Mouse (Mus musculus): Measurements from ENCODE around the gene Lypd6.
A peak's percentile ranks its signal among the peaks of the same experiment; 100 is the strongest.

Lypd6 gene

DNA sequence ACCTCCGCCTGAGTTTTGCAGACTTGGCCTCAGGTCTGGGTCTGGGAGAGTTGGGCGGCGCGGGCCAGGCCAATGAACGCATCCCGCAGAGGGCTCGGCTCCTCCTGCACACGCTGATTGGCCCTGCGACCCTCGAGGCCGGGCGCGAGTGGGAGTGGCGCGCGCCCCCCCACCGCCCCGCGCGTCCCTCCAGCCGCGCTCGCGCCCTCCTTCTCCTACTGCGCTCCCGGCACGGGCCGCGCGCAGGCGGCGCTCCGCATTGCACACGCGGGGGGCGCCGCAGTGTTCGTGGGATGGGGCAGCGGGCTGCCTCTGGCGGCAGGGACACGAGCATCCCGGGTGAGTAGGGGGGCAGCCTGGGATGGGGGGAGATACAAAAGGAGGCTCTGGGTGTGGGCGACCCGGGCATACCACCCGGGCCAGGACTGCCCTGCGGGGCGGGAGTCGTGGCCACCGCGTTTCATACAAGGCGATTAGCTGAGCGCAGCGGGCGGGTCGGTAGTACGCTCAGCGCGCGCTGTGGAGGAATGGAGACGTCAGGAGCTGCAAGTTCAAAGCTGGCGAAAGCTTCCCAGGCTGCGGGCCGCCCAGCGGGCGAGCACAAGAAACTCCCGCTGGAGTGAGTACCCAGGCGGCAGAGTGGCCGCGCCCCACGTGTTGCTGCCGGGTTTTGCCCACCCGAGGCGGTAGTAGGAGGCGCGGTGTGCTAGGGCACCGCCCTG lies at the start of gene Lypd6:
Gene Lypd6, plus strand, starts transcription at position 184 of the 722 bp plus-strand sequence.
- peak; percentile 21 for DNase-seq (ENCODE audit: low read depth, low spot score)

DNA sequence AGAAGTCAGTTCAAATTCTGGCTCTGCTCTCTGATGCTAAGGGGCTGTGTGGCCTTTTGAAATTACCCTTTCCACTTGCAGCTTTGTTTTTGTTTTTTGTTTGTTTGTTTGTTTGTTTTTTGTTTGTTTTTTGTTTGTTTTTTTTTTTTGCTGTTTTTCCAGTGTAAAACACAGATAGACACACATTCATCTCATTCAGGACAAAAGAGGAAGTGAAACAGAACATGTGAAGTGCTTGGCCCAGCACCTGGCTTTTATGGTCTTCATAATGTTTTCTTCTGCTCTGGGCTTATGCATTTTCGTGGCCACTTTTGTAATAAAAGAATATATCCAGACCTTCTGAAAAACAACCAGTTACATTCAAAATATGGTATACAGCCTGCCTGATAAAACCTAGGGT lies 46.8 kb upstream of the Lypd6 start:
- DNase-seq (ENCODE audit: low read depth, low spot score): no peak

DNA sequence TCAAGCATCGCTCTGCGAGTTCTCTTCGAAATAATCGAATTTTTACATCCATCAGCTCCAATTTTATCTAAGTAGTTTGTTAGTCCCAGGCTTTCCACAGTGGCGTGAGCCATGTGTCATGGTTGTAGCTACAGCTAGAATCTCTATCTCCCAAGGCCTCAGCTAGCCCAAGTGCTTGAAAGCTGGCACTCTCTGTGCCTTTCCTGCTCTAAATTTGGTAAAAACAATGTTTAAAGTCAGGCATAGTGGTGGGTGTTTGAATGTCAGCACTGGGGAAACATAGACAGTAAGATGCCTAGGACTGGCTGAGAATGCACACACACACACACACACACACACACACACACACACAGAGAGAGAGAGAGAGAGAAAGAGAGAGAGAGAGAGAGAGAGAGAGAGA lies 40.7 kb upstream of the Lypd6 start:
- peak; percentile 19 for DNase-seq (ENCODE audit: low read depth, low spot score)

DNA sequence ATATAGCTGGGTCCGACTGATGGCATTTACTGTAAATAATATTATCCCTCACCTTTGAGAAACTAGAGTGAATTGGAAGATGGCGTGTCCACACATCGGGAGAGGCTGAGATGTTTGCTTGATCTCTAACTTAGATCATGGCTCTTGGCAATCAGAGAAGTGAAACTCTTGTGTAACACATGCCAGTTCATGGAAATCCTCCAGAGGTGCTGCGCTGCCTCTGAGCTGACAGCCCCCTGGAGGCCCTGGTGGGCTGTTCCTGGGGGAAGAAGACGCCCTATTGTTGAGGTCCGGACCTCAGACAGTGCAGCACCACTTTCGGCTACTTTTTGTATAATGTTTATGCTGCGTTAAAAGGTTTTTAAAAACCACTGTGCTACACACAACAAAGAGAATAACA lies 37.3 kb upstream of the Lypd6 start:
- DNase-seq (ENCODE audit: low read depth, low spot score): no peak

DNA sequence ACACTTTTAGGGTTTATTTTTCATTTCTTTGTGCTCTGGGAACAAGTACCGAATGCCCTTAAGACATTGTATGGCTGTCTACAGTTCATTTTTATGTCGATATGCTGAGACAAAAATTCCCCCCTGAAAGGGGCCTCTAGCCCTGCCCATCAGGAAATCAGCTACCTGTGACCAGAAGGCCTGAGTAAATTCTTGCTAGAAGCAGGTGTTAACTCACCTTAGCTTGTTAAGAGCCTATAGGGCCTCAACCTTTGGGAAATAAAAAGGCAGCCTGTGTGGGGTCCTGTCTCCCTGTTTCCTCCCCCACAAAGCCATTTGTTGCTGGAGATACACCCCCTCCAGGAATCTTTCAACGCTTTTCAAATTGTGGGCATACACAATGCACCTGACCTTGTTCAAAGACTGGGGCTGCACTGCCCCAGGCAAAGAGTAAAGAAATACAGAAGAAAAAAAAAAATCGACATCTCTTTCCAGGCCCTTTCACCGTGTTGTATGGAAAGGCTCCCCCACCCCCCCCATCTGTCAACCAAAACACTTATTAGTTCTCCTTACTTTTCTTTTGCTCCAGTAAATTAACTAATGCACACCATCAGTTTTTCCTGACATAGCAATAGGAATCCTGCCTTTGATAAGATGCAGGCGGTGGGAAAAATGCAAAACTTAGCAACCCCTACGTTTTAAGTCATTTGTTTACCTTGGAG lies 21.9 kb upstream of the Lypd6 start:
- no peak for DNase-seq (ENCODE audit: low read depth, low spot score)

DNA sequence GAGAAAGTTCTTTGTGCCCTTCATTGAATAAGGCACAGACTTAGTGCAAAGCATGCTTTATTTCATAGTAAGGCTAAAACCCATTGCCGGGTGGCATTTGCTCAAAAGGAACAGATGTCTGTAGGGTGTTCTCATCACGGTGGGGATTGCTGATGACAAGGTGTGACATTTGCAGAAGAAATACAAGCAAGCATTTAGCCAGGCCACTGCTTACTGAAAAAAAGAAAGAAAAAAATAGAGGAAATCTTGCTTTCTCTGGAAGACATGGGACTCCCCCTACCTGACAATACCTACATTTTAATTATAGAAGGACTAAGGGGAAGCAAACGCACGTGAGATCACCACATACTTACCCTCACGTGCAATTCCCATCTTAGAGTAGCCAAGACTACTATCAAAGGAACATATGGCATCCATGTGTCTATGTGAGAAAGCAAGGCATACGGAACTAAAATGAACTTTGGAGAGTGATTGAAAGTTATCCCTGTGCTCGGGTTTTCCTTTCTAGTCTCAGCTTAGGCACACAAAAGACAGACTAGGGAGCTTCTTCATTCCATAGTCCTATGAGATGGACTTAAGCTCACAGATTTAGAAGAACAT lies 21.3 kb upstream of the Lypd6 start:
- DNase-seq (ENCODE audit: low read depth, low spot score): peak; percentile 56

DNA sequence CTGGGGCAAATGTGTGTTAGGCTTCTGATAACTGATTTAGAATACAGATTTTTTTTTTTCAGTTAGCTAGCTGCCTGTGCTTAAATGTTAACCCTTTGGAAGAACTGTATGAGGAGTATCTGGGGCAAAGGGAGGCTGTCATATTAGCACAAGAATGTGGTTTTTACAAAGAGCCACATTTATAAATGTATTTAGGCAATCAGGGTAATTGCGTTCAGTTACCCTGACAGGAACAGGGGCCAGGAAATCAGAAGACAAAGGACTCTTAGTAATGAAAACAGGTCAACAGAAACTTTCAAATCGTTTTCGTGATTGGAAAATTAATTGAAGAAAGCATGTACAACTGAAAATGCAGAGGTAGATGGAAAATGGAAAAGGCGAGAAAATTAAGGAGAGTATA lies 20.4 kb upstream of the Lypd6 start:
- no peak for DNase-seq (ENCODE audit: low read depth, low spot score)

DNA sequence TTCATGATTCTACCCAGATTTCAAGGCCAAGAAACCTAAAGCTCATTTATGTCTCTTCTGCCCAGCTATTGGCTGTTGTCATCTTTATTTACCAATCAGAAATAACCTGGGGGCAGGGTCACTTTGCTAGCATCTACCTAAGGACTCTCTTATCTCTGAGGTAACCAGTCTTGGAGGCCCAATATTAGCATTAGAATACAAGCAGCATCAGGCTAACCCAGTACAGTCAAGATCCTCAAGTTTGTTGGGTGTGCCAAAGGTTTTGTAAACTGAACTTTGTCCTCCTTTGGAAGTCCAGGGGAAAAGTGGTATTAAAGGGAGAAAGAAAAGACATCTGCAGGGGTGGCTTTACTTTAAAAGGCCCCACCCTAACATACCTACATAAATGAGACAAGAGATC lies 17.8 kb upstream of the Lypd6 start:
- no peak for DNase-seq (ENCODE audit: low read depth, low spot score)

DNA sequence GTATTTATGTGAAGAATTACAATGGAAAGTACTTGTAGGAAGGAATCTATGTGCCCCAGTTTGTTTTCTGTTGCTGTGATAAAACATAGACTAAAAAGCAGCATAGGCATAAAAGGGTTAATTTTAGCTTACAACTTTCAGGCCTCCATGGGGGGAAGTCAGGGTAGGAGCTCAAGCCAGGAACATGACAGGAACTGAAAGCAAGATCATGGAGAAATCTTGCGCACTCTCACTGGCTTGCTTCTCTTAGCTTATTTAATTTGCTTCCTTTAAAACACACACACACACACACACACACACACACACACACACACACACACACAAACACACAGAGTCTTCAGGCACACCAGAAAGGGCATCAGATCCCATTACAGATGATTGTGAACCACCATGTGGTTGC lies 12.3 kb upstream of the Lypd6 start:
- DNase-seq (ENCODE audit: low read depth, low spot score): no peak

DNA sequence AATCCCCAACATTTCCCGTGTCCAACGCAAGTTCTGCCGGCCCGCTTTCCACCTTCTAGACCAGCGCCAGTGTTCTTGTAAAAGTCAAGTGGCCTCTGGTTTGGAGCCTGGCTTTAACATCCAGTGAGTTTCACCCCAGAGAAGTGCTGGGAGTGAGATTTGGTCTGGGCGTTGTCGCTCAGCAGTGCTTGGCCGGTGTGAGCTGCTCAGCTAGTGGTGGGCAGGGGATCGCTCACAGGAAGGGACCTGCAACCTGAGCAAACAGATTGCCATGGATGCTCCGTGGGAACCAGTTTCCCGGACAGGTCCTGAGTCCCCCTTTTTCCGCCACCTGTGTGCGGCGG lies 355 bp upstream of the Lypd6 start:
- DNase-seq (ENCODE audit: low read depth, low spot score): no peak

DNA sequence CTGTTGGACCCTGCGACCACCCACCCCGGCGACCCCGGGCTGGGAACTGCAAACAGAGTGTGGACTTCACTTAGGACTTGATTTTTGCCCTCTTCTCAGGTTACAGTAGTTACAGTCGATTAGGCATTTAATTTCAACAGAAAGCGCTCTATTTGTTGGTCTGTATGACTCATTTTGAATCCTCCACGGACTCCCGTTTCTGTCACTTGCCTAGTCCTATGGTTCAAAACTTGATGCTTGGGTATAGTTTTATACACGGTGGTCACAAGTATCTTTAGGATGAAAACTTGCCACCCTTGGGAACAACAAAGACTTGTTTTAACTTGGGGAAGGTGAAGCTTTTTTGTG lies 713 bp downstream of the Lypd6 start:
- no peak for DNase-seq (ENCODE audit: low read depth, low spot score)

DNA sequence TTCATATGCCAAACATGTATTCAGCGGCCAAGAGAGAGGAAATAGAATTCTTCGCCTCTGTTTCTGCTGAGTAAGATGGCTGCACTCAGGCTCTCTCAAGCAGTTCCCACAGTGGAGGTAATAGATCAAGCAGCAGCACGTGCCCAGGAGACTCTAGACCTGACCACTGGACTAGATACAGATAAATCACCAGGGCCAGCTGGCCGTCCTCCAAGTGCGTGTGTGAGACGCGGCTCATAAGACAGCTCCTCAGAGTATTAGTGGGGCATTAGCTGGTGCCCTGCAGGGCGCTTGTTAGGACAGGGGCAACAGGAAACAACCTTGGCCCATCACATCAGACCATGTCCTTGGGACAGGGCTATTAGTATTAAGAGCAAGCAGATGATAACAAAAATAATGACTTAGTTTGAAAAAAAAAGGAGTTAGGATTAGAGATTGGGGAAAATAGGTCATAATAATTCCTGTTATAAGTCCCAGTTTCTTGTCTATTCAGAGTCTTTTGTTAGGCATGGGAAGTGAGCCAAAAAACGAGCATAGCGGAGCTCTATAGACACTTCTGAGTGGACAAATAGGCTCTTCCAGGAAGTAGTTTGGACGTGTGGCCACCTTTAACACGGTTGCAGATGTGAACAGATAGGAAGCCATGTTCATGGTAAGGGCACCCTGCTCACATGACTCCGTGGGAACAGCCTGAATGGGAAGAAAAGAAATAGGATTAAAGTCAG lies 3.5 kb downstream of the Lypd6 start:
- no peak for DNase-seq (ENCODE audit: low read depth, low spot score)

DNA sequence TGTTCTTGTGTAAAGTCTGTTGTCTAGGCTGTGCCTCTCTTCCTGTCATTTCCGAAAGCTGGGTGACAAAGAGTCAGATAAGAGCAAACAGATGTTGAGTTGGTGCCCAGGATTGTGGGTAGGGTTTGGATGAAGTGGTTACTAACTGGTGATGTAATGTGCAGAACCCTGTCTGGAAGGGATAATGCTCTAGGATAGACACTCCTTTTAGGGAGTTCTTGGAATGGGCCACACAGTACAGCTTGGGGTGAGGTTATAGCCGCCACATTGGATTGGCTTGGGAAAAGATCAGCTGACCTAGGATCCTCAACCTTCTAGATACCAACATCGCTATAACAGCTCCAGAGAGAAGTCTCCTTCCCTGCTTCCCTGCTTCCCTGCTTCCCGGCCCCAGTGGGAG lies 5.9 kb downstream of the Lypd6 start:
- DNase-seq (ENCODE audit: low read depth, low spot score): no peak

DNA sequence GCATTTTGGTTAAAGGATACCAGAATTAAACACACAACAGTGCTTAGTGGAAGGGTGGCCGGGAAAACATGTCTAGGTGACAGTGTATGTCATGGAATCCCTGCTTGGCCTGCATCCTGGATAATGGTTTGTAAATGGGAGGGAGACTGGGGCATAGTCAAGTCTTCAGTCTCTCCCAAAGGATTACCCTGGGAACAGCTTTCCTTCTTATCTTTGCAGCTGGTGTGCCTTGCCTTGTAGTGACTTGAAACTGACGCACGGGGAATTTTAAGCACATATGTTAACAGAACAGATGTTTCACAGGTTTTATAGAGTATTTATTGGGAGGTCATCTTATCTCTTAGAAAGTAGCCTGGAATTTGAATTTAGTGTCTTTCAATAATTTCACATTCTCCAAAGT lies 18.5 kb downstream of the Lypd6 start:
- DNase-seq (ENCODE audit: low read depth, low spot score): no peak

DNA sequence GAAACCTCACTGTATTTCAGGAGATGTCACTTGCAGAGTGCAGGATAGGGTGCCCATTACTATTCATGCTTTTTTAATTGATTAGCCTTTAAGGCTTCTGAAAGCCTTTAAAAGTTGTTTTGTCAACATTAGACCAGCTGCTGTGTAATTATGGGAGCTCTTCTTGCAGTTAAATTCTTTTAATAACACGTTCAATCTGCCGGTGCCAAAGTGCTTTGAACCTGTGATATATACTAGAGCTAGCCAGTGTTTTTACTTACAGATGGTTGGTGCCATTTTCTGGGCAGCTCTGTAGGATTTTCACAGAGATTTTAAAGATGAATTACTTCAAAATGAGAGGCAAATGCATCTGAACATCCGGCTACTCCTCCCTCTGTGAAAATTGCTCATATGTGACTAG lies 21.5 kb downstream of the Lypd6 start:
- DNase-seq (ENCODE audit: low read depth, low spot score): no peak

DNA sequence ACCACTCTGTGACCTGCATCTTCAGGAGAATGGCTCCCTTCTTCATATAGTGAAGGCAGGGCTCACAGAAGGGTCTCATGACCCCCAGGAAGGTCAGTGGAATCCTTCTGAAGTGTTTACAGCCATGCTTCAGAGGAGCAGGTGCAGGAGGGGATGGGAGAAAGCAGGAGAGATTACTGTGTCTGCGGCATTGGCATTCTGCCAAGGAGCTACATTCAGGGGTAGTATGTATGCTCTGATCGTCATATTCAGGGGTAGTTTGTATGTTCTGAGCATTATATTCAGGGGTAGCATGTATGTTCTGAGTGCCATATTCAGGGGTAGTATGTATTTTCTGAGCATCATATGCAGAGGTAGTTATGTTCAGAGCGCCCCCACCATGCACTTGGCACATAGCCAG lies 30.1 kb downstream of the Lypd6 start:
- DNase-seq (ENCODE audit: low read depth, low spot score): no peak

DNA sequence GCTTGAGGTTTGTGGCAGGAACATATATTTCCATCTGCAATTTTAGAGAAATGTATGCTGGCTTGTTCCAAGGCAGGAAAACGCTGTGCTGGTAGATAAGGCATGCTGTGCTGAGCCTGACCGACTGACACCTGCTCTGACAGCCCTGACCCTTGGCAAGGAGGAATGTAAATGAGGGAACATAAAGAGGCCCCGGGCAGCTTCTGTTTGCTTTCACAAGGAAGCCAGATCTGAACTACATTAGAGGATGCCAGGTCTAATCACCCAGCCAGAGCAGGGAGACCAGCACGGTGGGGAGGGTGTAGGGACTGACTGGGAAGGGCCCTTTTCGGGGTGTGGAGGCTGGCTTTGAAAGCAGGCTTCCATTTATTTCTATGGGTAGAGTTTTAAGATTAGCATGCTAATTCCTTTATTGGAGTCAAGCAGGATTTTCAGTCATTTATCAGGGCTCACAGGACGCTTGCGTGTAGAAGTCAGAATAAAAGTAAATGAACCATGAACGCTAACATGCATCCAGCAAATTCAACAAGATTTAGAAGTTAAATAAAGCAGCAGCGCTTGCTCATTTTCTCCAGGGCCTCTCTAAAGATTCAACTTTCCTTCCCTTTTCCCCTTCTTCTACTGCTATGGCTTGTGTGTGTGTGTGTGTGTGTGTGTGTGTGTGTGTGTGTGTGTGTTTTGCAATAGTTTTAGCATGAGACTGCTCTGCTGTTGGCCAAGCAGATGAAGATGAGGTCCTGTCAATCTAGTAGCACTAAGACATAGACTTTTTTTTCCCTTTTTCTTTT lies 34.3 kb downstream of the Lypd6 start:
- no peak for DNase-seq (ENCODE audit: low read depth, low spot score)

DNA sequence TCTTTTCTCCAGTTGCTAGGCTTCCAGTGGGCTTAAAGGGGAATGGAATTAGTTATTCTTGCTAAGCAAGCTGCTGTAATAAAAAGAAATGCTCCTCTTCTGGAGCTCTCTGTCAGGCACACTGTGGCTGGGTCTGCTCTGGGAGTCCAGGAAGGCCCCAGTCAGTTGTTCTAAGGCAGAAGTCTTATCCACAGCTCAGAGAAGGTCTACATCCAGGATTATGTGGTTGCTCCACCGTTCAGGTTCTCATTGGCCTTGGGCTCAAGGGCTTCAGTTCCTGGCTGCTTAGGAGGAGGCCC lies 34.9 kb downstream of the Lypd6 start:
- DNase-seq (ENCODE audit: low read depth, low spot score): no peak

DNA sequence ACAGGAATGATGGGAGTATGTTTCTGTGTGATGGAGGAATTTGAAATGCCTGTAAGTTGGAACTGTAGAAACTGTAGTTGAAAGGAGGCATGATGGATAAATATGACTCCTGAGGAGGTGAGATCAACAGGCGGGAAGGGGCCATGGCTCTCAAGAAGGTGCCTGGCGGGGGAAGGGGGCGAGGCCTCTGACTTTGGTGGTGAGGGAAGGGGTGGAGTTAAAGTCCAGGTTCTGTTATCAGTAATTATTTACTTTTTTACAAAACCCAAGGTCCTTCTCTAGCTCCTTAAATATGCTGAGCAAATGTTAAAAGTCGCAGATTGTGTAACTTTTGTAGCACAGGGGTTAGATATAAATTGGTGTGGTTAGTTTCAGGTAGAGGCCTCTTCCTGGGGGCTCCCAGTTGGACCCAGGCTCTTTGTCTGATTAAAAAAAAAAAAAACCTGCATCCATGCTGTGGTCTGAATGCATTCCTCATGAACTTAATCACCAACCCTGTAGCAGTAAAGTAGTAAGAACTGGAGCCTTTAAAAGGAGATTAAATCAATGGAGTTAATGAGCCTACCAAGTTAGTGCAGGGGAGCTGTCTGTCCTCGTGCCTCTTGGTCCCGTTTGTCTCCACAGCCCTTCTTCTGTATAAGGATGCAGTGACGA lies 37.7 kb downstream of the Lypd6 start:
- DNase-seq (ENCODE audit: low read depth, low spot score): no peak

DNA sequence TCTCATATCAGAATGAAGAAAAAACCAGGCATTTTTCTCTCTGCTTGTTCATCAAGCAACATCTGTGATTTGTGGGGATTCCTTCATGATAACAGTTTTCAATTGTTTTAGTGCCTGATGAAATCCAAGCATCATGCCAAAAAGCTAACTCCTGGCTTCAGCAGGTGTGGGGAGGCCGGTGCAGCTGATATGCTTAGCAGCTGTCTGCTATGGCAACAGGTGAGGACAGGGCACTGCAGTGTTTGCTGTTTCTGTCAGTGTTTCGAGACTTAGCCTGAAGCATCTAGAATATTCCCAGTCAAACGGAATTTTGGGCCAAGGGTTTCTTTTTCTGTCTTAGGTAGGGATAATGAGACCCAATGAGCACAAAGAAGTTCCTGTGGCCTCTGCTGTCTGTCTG lies 39.4 kb downstream of the Lypd6 start:
- no peak for DNase-seq (ENCODE audit: low read depth, low spot score)

DNA sequence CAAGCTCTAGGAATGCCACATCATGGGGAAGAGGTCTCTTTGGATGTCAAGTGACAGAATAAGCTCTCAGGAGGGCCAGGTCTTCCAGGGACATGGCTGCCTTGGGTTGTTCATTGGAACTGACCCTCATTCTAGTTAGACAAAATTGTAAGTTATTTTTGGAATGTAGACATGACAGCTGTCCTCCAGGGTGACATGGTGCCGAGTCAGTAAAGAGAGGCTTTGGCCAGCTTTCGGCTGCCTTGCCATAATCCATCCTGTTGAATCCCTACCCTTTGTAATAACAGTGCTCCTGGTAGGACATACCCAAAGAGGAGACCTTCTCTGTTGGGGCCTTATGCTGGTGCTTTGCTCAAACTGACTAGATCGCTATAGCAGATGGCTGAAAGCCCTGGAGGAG lies 39.8 kb downstream of the Lypd6 start:
- DNase-seq (ENCODE audit: low read depth, low spot score): no peak

DNA sequence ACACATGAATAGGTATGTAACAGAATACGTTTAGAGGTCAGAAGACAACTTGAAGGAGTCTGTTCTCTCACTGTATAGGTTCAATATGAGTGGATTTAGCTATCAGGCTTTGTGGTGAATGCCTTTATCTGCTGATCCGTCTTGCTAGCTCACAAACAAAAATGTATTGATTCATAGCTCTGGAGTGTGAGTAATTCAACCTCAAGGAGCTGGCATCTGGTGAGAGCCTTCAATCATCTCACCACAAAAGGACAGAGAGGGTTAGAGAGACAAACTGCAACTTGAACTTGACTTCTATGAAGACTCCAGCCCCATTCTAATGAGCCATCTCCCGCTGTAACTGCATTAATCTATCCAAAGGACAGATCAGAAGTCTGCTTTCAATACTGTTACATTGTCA lies 40.6 kb downstream of the Lypd6 start:
- DNase-seq (ENCODE audit: low read depth, low spot score): no peak

All from telencephalon, adult 2 months (tissue).